Mouse (Mus musculus) myocyte (in vitro differentiated cells): ENCODE data around the gene H2-Eb2. TPM values are rescaled to one million over a fixed set of nuclear protein-coding genes. Genes with fewer than 3 reads are reported as not detected.

Experiments
- H3K27me3 ChIP-seq: one replicate; pipeline ENCODE4 v1.6.1; 2011; ENCODE audit not compliant: control insufficient read depth, insufficient read depth, insufficient read length
- H3K36me3 ChIP-seq: one replicate; pipeline ENCODE4 v1.6.1; 2011; ENCODE audit not compliant: control insufficient read depth, insufficient read depth
- H3K4me2 ChIP-seq: one replicate; pipeline ENCODE4 v1.6.1; 2011; ENCODE audit warnings: low read depth, control low read depth
- H3K4me3 ChIP-seq: one replicate; pipeline ENCODE4 v1.5.1; 2011; ENCODE audit warnings: mild to moderate bottlenecking, control low read depth, moderate library complexity
- H3K79me2 ChIP-seq: one replicate; pipeline ENCODE4 v1.6.1; 2011; ENCODE audit not compliant: control insufficient read depth, insufficient read depth
- H3ac ChIP-seq: one replicate; pipeline ENCODE4 v1.6.1; 2011; ENCODE audit not compliant: control insufficient read depth, insufficient read length
- CEBPB ChIP-seq: IDR thresholded peaks from 2 replicates; pipeline ENCODE4 v1.6.1; 2011; ENCODE audit warnings: mild to moderate bottlenecking, moderate library complexity; ENCODE audit not compliant: poor library complexity, insufficient read depth, severe bottlenecking
- E2F4 ChIP-seq: IDR thresholded peaks from one replicate; pipeline ENCODE4 v1.6.1; 2011; ENCODE audit warnings: mild to moderate bottlenecking, control low read depth, moderate library complexity; ENCODE audit not compliant: insufficient read depth
- MAX ChIP-seq: IDR thresholded peaks from one replicate; pipeline ENCODE4 v1.6.1; 2011; ENCODE audit warnings: low read depth, mild to moderate bottlenecking, control low read depth
- MYOD1 ChIP-seq, 3 experiments: IDR thresholded peaks; one replicate each; pipeline ENCODE4 v1.6.1; 2011; ENCODE audit warnings: control low read depth in 2 of 3, low read depth in 2 of 3, mild to moderate bottlenecking in 2 of 3, moderate library complexity in 1 of 3; ENCODE audit not compliant: insufficient read length in 2 of 3, control insufficient read depth in 1 of 3
- MYOG ChIP-seq, 3 experiments: IDR thresholded peaks; one replicate each; pipeline ENCODE4 v1.6.1; 2011; ENCODE audit warnings: control low read depth in 2 of 3, low read depth in 2 of 3, mild to moderate bottlenecking in 2 of 3; ENCODE audit not compliant: insufficient read length in 2 of 3, control insufficient read depth in 1 of 3, insufficient read depth in 1 of 3
- POLR2A ChIP-seq: IDR thresholded peaks from one replicate; pipeline ENCODE4 v1.6.1; 2011; ENCODE audit warnings: low read depth, mild to moderate bottlenecking, control low read depth, moderate library complexity; ENCODE audit not compliant: insufficient read length
- POLR2AphosphoS2 ChIP-seq: IDR thresholded peaks from one replicate; pipeline ENCODE4 v1.6.1; 2011; ENCODE audit warnings: low read depth, control low read depth; ENCODE audit not compliant: insufficient read length
- REST ChIP-seq: IDR thresholded peaks from one replicate; pipeline ENCODE4 v1.6.1; 2011; ENCODE audit warnings: mild to moderate bottlenecking, control low read depth, moderate library complexity; ENCODE audit not compliant: insufficient read depth, insufficient read length
- SRF ChIP-seq: IDR thresholded peaks from one replicate; pipeline ENCODE4 v1.6.1; 2011; ENCODE audit warnings: low read depth; ENCODE audit not compliant: control insufficient read depth, insufficient read length
- TCF12 ChIP-seq: IDR thresholded peaks from one replicate; pipeline ENCODE4 v1.6.1; 2011; ENCODE audit warnings: mild to moderate bottlenecking, control low read depth; ENCODE audit not compliant: poor library complexity, insufficient read depth, severe bottlenecking
- TCF3 ChIP-seq: IDR thresholded peaks from one replicate; pipeline ENCODE4 v1.6.1; 2011; ENCODE audit warnings: low read depth, control low read depth; ENCODE audit not compliant: insufficient read length
- USF1 ChIP-seq: IDR thresholded peaks from one replicate; pipeline ENCODE4 v1.6.1; 2011; ENCODE audit warnings: low read depth, mild to moderate bottlenecking, control low read depth, moderate library complexity
- polyA plus RNA-seq: library from polyadenylated mRNA; unstranded; fragments of >200 nt; fragmentation: generic; extraction: Trizol; gene quantifications from one replicate; pipeline ENCODE4 v1.2.1, GENCODE M21; 2012; ENCODE audit warnings: missing spikeins

The H2-Eb2 gene
- polyA plus RNA-seq, 1 experiment, result not detected

GRCm38 (mm10) chr17:34293533-34293932 lies 31.9 kb upstream of the H2-Eb2 start:
- Histone ChIP-seq H3K79me2 (no peaks in the 10 kb centered on the region), H3K27me3 (peaks cover 5% of the 10 kb centered on the region), H3K4me2 (no peak overlapping the region), H3K4me3 (no peak overlapping the region), H3ac (no peak overlapping the region), H3K36me3 (no peaks in the 10 kb centered on the region)
- TF ChIP-seq POLR2A (no peak), CEBPB (no peak), MYOD1 (IDR thresholded peaks at IDR 0.05; ENCODE audit: control insufficient read depth in 1 of 3, insufficient read length in 2 of 3, low read depth in 2 of 3) (no peak), SRF (no peak), USF1 (no peak)

GRCm38 (mm10) chr17:34294249-34294648 lies 31.2 kb upstream of the H2-Eb2 start:
- no peak for TF ChIP-seq E2F4
- no peak for TF ChIP-seq USF1
- TF ChIP-seq MYOD1 (IDR thresholded peaks at IDR 0.05; ENCODE audit: control insufficient read depth in 1 of 3, insufficient read length in 2 of 3, low read depth in 2 of 3), result no peak
- no peak for TF ChIP-seq MAX
- no peak for TF ChIP-seq MYOG (IDR thresholded peaks at IDR 0.05; ENCODE audit: control insufficient read depth in 1 of 3, insufficient read depth in 1 of 3, insufficient read length in 2 of 3, low read depth in 2 of 3)
- no peak for TF ChIP-seq POLR2A
- TF ChIP-seq REST, result no peak

GRCm38 (mm10) chr17:34295307-34295706 lies 30.2 kb upstream of the H2-Eb2 start:
- no peak overlapping the region for H3K4me2 ChIP-seq
- TF ChIP-seq CEBPB (no peak), POLR2A (no peak), SRF (no peak), MYOD1 (IDR thresholded peaks at IDR 0.05; ENCODE audit: control insufficient read depth in 1 of 3, insufficient read length in 2 of 3, low read depth in 2 of 3) (no peak), TCF12 (no peak), MAX (no peak), REST (no peak), TCF3 (no peak), MYOG (IDR thresholded peaks at IDR 0.05; ENCODE audit: control insufficient read depth in 1 of 3, insufficient read depth in 1 of 3, insufficient read length in 2 of 3, low read depth in 2 of 3) (no peak), USF1 (no peak), E2F4 (no peak), POLR2AphosphoS2 (no peak)
- no peak overlapping the region for H3ac ChIP-seq
- peaks cover 5% of the 10 kb centered on the region for H3K27me3 ChIP-seq
- H3K4me3 ChIP-seq, result no peak overlapping the region
- H3K36me3 ChIP-seq, result no peaks in the 10 kb centered on the region
- no peaks in the 10 kb centered on the region for H3K79me2 ChIP-seq

More at GRCm38 (mm10) chr17:34294249-34294648, 31.2 kb upstream of the H2-Eb2 start:
- Histone ChIP-seq H3K4me2 (no peak overlapping the region), H3ac (no peak overlapping the region), H3K27me3 (peaks cover 5% of the 10 kb centered on the region), H3K79me2 (no peaks in the 10 kb centered on the region), H3K4me3 (no peak overlapping the region), H3K36me3 (no peaks in the 10 kb centered on the region)

- Histone ChIP-seq H3K36me3 (no peaks in the 10 kb centered on the region), H3K4me3 (no peak overlapping the region), H3ac (no peak overlapping the region), H3K79me2 (no peaks in the 10 kb centered on the region), H3K4me2 (no peak overlapping the region), H3K27me3 (peaks cover 5% of the 10 kb centered on the region)
- TF ChIP-seq MAX (no peak), E2F4 (no peak), CEBPB (no peak), TCF12 (no peak), USF1 (no peak), MYOG (IDR thresholded peaks at IDR 0.05; ENCODE audit: control insufficient read depth in 1 of 3, insufficient read depth in 1 of 3, insufficient read length in 2 of 3, low read depth in 2 of 3) (no peak), MYOD1 (IDR thresholded peaks at IDR 0.05; ENCODE audit: control insufficient read depth in 1 of 3, insufficient read length in 2 of 3, low read depth in 2 of 3) (no peak), TCF3 (no peak)
Measured at GRCm38 (mm10) chr17:34295891-34296794, 29.3 kb upstream of the H2-Eb2 start.

- H3K4me2 ChIP-seq, result no peak overlapping the region
- H3K36me3 ChIP-seq, result no peaks in the 10 kb centered on the region
- no peak overlapping the region for H3K4me3 ChIP-seq
- peaks cover 5% of the 10 kb centered on the region for H3K27me3 ChIP-seq
- H3ac ChIP-seq, result no peak overlapping the region
- TF ChIP-seq E2F4, result no peak
- no peak for TF ChIP-seq REST
- TF ChIP-seq SRF, result no peak
- TF ChIP-seq MYOD1 (IDR thresholded peaks at IDR 0.05; ENCODE audit: control insufficient read depth in 1 of 3, insufficient read length in 2 of 3, low read depth in 2 of 3), result no peak
- no peak for TF ChIP-seq TCF12
- TF ChIP-seq USF1, result no peak
- TF ChIP-seq MAX, result no peak
- no peak for TF ChIP-seq POLR2A
- TF ChIP-seq MYOG (IDR thresholded peaks at IDR 0.05; ENCODE audit: control insufficient read depth in 1 of 3, insufficient read depth in 1 of 3, insufficient read length in 2 of 3, low read depth in 2 of 3), result no peak
- no peak for TF ChIP-seq POLR2AphosphoS2
- no peak for TF ChIP-seq CEBPB
- no peak for TF ChIP-seq TCF3
- H3K79me2 ChIP-seq, result no peaks in the 10 kb centered on the region
Measured at GRCm38 (mm10) chr17:34299356-34299755, 26.1 kb upstream of the H2-Eb2 start.
